Mouse (Mus musculus) testis, adult 2 months (tissue): ENCODE data around the gene Cnpy3.

Experiments used
- CTCF ChIP-seq: fragments of 200-500 bp; IDR thresholded peaks from 2 replicates; pipeline ENCODE4 v1.5.1; 2012; ENCODE audit warnings: low read depth, mild to moderate bottlenecking, inconsistent platforms, low read length, moderate library complexity; ENCODE audit not compliant: control insufficient read depth, insufficient read depth, insufficient replicate concordance
- POLR2A ChIP-seq: fragments of 200-500 bp; IDR thresholded peaks from 2 replicates; pipeline ENCODE4 v1.6.1; 2012; ENCODE audit warnings: low read depth, mild to moderate bottlenecking, inconsistent platforms, low read length, moderate library complexity; ENCODE audit not compliant: control insufficient read depth

DNA sequence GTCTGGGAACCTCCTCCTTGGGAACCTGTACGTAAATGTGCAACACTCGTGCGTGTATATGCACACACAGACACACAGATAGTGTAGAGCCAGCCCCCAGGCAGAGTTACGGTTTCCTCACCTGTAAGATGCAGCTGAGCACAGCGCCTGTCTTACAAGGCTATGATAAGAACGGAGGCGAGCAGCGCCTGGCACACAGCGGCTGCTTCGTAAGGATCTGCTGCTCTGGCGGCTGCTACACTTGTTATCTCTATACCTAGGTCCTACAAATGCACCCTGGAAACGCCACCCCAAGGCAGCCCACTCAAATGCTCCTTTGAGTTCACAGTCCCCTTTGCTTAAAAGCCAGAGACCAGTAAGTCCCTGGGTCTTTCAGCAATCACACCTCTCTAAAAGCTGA lies 61.3 kb downstream of the Cnpy3 start:
- TF ChIP-seq POLR2A = no peak
- TF ChIP-seq CTCF = no peak
